Mouse (Mus musculus) liver, embryonic 14.5 days (tissue): ENCODE data around the gene Krt18. TPM values are rescaled to one million over a fixed set of nuclear protein-coding genes. Genes with fewer than 3 reads are reported as not detected.
"Not testable (repeated sequence)": the region's sequence is repeated elsewhere in the genome, so short reads cannot be mapped to it uniquely, and the experiment has no call there.

ENCODE experiments used
- ATAC-seq: fragments of 200-750 bp; cut with Nextera tagmentation; 2 replicates; pipeline ENCODE4 v1.8.0; 2017; ENCODE audit warnings: moderate number of reproducible peaks, mild to moderate bottlenecking, moderate library complexity; ENCODE audit not compliant: insufficient read depth
- DNase-seq, 3 experiments: peaks; one replicate each; pipeline ENCODE4 v3.0.0-alpha.2; 2012 to 2013; ENCODE audit warnings: low read depth in 3 of 3, low spot score in 3 of 3
- H3K27ac ChIP-seq: fragments of 300-500 bp; sonication (generic); 2 replicates; pipeline ENCODE4 v1.5.1; 2014; ENCODE audit warnings: moderate library complexity, mild to moderate bottlenecking, control low read depth, inconsistent platforms
- H3K27me3 ChIP-seq: fragments of 300-500 bp; sonication (generic); 2 replicates; pipeline ENCODE4 v1.6.1; 2014; ENCODE audit warnings: mild to moderate bottlenecking, low read length, moderate library complexity; ENCODE audit not compliant: control insufficient read depth, insufficient read depth
- H3K36me3 ChIP-seq: fragments of 300-500 bp; sonication (generic); replicated peaks from 2 replicates; pipeline ENCODE4 v1.6.1; 2014; ENCODE audit warnings: low read depth; ENCODE audit not compliant: control insufficient read depth, insufficient read depth
- H3K4me1 ChIP-seq, 2 experiments: fragments of 200-500 bp in 1 of 2; fragments of 300-500 bp in 1 of 2; sonication (generic) in 1 of 2; replicated peaks; 2 replicates each; pipeline ENCODE4 v1.6.1; 2012 to 2014; ENCODE audit warnings: antibody characterized with exemption in 1 of 2, inconsistent platforms in 1 of 2, low read length in 1 of 2; ENCODE audit not compliant: control insufficient read depth in 2 of 2, insufficient read depth in 2 of 2
- H3K4me2 ChIP-seq: fragments of 300-500 bp; sonication (generic); 2 replicates; pipeline ENCODE4 v1.6.1; 2014; ENCODE audit warnings: low read depth, mild to moderate bottlenecking, control low read depth, moderate library complexity
- H3K4me3 ChIP-seq, 2 experiments: fragments of 200-500 bp in 1 of 2; fragments of 300-500 bp in 1 of 2; sonication (generic) in 1 of 2; 2 replicates each; pipeline ENCODE4 v1.5.1; 2012 to 2014; ENCODE audit warnings: low read depth in 2 of 2, low read length in 2 of 2, mild to moderate bottlenecking in 2 of 2, control low read depth in 1 of 2, inconsistent platforms in 1 of 2, moderate library complexity in 1 of 2; ENCODE audit not compliant: insufficient read depth in 1 of 2
- H3K9ac ChIP-seq: fragments of 300-500 bp; sonication (generic); replicated peaks from 2 replicates; pipeline ENCODE4 v1.6.1; 2014; ENCODE audit warnings: mild to moderate bottlenecking, control low read depth, moderate library complexity
- H3K9me3 ChIP-seq: fragments of 300-500 bp; sonication (generic); 2 replicates; pipeline ENCODE4 v1.6.1; 2016; ENCODE audit warnings: low read length, mixed read lengths; ENCODE audit not compliant: control insufficient read depth
- CTCF ChIP-seq: IDR thresholded peaks from 2 replicates; pipeline ENCODE4 v1.5.1; 2016; ENCODE audit warnings: antibody characterized with exemption, low read depth, control low read depth
- EP300 ChIP-seq: IDR thresholded peaks from 2 replicates; pipeline ENCODE4 v1.6.1; 2016; ENCODE audit warnings: antibody characterized with exemption, low read depth
- WGBS: fragments of 180-500 bp; shearing (Covaris S2); extraction: QIAGEN DNeasy Blood & Tissue Kit; methylation state at CpG from one replicate; pipeline ENCODE4 v1.1.7; 2014; ENCODE audit not compliant: insufficient replicate concordance; 5-methylcytosine and 5-hydroxymethylcytosine counted together
- polyA plus RNA-seq, 2 experiments: library from polyadenylated mRNA; depleted of rRNA in 1 of 2; stranded (reverse) in 1 of 2; unstranded in 1 of 2; fragments of >200 nt; fragmentation: Nextera tagmentation in 1 of 2; extraction: Ambion mirVana in 1 of 2; gene quantifications; 2 replicates each; pipeline versions ENCODE4 v1.2.1 to v1.2.3; 2012 to 2014

Krt18 gene
- polyA plus RNA-seq, 2 experiments, result 31.5 to 87.6 TPM

GRCm38 (mm10) chr15:102074070-102074731 is 46.2 kb downstream of the Krt18 start:
- DNase-seq (peak; percentile 23 to 29 (median 24)), ATAC-seq (peak; percentile 24)
- peak overlapping the region; percentile 98 for H3K4me2 ChIP-seq
- WGBS, result under 1% methylated on average over 57 of the region's 57 CpGs
- peaks cover 2% of the 10 kb centered on the region; the same call in 1 of the 2 replicates for H3K36me3 ChIP-seq
- TF ChIP-seq EP300 (no peak), CTCF (no peak)
- H3K9me3 ChIP-seq, result no peaks in the 10 kb centered on the region
- peak overlapping the region; percentile 97 for H3K9ac ChIP-seq
- peak overlapping the region; percentile 73 to 99 for H3K4me3 ChIP-seq
- H3K27ac ChIP-seq, result peak overlapping the region; percentile 77
- no peaks in the 10 kb centered on the region for H3K27me3 ChIP-seq
- H3K4me1 ChIP-seq, result peaks cover 7 to 32% of the 10 kb centered on the region in 2 experiments

- ATAC-seq (no peak), DNase-seq (no peak)
- Histone ChIP-seq H3K27me3 (no peaks in the 10 kb centered on the region), H3K9me3 (no peaks in the 10 kb centered on the region), H3K4me2 (peak overlapping the region; percentile 98), H3K36me3 (peaks cover 4% of the 10 kb centered on the region; the same call in 1 of the 2 replicates), H3K4me1 (peaks cover 7 to 32% of the 10 kb centered on the region in 2 experiments), H3K27ac (peak overlapping the region; percentile 77), H3K4me3 (peak overlapping the region; percentile 73 to 99), H3K9ac (peak overlapping the region; percentile 97)
- 2% methylated on average over 11 of the region's 11 CpGs for WGBS
- TF ChIP-seq CTCF (no peak), EP300 (no peak)
These were observed 47.1 kb downstream of the Krt18 start for GRCm38 (mm10) chr15:102074876-102075585.

GRCm38 (mm10) chr15:102077111-102077677 is 49.2 kb downstream of the Krt18 start:
- H3K9ac ChIP-seq, result no peak overlapping the region
- H3K9me3 ChIP-seq, result no peaks in the 10 kb centered on the region
- 50% methylated on average over 2 of the region's 2 CpGs for WGBS
- TF ChIP-seq CTCF (no peak), EP300 (no peak)
- H3K27ac ChIP-seq, result no peak overlapping the region
- no peaks in the 10 kb centered on the region for H3K27me3 ChIP-seq
- H3K4me1 ChIP-seq, result peaks cover 7 to 20% of the 10 kb centered on the region in 2 experiments
- no peak overlapping the region for H3K4me3 ChIP-seq
- DNase-seq, result no peak
- H3K4me2 ChIP-seq, result peak overlapping the region; percentile 98
- no peak for ATAC-seq
- H3K36me3 ChIP-seq, result peaks cover 12% of the 10 kb centered on the region

- Histone ChIP-seq H3K27me3 (no peaks in the 10 kb centered on the region), H3K4me2 (no peak overlapping the region), H3K4me3 (no peak overlapping the region), H3K36me3 (peaks cover 32% of the 10 kb centered on the region), H3K4me1 (peaks cover 4 to 17% of the 10 kb centered on the region in 2 experiments), H3K27ac (no peak overlapping the region), H3K9ac (no peak overlapping the region), H3K9me3 (no peaks in the 10 kb centered on the region)
- 59% methylated on average over 4 of the region's 4 CpGs for WGBS
- TF ChIP-seq CTCF (no peak), EP300 (no peak)
- ATAC-seq (no peak), DNase-seq (no peak)
These were observed 51.2 kb downstream of the Krt18 start for GRCm38 (mm10) chr15:102079221-102079620.

- H3K9ac ChIP-seq, DNase-seq, H3K4me2 ChIP-seq, H3K4me3 ChIP-seq, H3K27me3 ChIP-seq, ATAC-seq, H3K27ac ChIP-seq, H3K9me3 ChIP-seq: not testable (repeated sequence)
- peaks cover 4 to 15% of the 10 kb centered on the region in 2 experiments for H3K4me1 ChIP-seq
- peaks cover 39% of the 10 kb centered on the region for H3K36me3 ChIP-seq
- 64% methylated on average over 8 of the region's 8 CpGs for WGBS
These were observed 51.9 kb downstream of the Krt18 start for GRCm38 (mm10) chr15:102079924-102080323.
